Mouse (Mus musculus) right cerebral cortex, postnatal 14 days (tissue): ENCODE results near the gene Gucy2d.

Experiments
- DNase-seq: peaks from one replicate; pipeline ENCODE4 v3.0.0; 2022

The Gucy2d gene

DNA sequence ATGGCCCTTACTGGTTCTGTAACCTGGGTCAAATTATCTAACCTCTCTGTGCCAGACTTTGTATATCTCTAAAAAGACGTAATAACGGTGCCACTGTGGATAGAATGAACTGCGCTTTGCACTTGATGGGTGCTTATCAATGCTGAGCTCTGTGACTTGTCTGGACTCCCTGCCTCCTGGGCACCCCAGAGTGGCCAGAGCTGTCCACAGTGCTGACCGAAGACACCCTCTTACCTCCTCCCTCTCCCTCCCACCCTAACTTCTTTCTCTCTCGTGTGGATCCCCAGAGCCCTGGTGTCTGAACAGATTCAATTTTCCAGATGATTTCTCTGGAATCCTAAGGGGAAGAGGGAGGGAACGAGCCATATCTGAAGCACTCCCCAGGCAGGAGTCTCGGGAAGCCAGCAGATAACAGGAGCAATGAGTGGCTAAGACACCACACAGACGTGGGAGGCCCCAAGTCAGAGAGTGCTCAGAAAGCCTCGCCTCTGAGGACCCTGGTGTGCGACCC is at the start of gene Gucy2d:
TSS of gene Gucy2d (plus strand) at position 461 of the 511 bp plus-strand sequence.
- DNase-seq: no peak

GRCm38 (mm10) chr7:98390486-98390885 is 49.7 kb upstream of the Gucy2d start:
- DNase-seq: no peak

GRCm38 (mm10) chr7:98391351-98391936 is 48.8 kb upstream of the Gucy2d start:
- no peak for DNase-seq

DNA sequence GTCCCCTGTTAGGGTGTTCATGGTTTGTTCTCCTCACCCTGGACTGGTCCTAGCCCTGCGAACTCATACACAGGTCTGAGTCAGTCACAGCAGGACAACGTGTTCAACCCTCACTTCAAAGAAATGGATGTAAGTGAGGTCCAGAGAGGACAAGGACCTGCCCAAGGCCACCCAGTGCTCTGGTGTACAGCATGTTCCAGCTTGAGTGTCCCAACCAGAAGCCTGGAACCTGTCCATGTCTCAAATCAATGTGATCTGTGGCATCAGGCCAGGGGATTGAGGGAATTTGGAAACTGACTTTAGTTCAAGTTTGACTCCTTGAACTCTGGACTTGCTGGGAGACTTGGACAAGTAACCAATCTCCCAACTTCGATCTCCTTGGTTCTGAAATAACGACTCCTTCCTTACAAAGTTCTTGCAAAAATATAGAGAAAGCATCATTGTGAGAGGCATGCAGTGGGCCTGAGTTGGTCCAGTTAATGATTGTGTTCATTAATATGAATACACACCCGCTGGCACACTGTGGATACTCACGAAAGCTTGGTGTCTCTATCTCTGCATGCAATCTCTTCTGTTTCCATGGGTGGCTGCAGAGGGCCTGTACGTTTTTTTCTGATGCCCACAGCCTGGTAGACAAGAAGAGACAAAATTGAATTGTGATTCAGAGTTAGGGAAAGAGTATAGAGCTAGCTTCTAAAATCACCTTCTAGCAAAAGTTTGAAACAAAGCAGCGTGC is 47.6 kb upstream of the Gucy2d start:
- no peak for DNase-seq

GRCm38 (mm10) chr7:98402582-98403574 is 37.3 kb upstream of the Gucy2d start:
- no peak for DNase-seq

GRCm38 (mm10) chr7:98403996-98404395 is 36.2 kb upstream of the Gucy2d start:
- DNase-seq: no peak

- no peak for DNase-seq
These were observed 32.6 kb upstream of the Gucy2d start for GRCm38 (mm10) chr7:98407615-98408014.

- DNase-seq: no peak
These were observed 27.1 kb upstream of the Gucy2d start for GRCm38 (mm10) chr7:98413115-98413514.

DNA sequence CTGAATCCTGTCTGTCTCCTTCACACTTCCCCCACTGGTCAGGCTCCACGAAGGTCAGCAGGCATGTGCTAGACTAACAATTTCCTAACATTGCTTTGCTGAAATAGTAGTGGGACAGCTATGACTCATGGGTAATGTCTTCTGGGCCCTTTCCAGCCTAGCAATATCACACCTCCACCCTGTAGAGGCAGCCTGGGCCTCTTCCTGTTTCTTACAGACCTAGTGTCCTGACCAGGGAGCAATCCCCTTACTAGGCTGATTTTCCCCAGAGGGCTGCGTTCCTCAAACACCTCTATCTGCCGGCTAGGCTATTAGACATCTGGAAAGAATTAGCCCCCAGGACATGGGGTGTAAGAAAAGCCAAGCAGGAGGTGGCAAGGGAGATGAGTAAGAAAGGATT is 24.7 kb upstream of the Gucy2d start:
- no peak for DNase-seq

GRCm38 (mm10) chr7:98416020-98416419 is 24.2 kb upstream of the Gucy2d start:
- DNase-seq: no peak

- DNase-seq: peak; percentile 64
These were observed 22.0 kb upstream of the Gucy2d start for GRCm38 (mm10) chr7:98418031-98418805.

GRCm38 (mm10) chr7:98419366-98419765 is 20.9 kb upstream of the Gucy2d start:
- DNase-seq: no peak

DNA sequence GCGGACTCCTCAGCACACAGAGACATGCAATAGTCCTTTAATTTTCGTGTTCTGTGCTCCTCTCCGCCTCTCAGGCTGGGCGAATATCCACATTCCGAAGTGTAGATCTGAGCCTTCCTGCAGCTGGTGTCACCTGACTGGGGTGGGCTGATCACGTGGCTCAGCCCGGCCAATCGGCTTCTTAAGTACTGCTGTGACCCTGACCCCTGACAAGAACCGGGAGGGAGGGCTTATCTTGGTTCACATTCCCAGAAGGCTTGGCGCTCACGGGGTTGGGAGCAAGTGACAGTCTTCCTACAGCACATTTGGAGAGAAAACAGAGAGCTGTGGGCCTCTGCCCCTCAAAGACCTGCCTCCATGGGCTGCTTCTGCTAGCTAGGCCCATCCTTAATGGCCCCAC is 16.7 kb upstream of the Gucy2d start:
- DNase-seq: no peak

- no peak for DNase-seq
These were observed 15.8 kb upstream of the Gucy2d start for GRCm38 (mm10) chr7:98424396-98424795.

DNA sequence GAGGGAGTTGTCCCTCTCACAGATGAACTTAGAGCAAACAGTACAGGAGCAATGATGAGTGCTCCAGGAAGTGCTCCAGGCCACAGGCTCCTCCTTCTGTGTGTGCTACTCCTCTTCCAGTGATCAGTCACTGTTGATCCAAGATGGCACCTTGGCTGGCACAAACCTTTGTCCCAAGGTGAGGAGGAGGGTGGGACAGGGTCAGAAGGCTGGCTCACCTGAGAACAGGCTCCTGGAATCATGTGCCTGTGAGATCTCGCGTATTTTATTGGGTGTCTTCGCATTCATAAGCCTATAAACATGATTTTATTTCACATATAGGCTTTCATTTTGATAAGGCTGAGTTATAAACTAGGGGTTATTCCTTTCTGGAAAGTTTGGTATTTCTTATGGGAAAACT is 14.7 kb upstream of the Gucy2d start:
- DNase-seq: no peak

- no peak for DNase-seq
These were observed 13.6 kb upstream of the Gucy2d start for GRCm38 (mm10) chr7:98426641-98427040.

DNA sequence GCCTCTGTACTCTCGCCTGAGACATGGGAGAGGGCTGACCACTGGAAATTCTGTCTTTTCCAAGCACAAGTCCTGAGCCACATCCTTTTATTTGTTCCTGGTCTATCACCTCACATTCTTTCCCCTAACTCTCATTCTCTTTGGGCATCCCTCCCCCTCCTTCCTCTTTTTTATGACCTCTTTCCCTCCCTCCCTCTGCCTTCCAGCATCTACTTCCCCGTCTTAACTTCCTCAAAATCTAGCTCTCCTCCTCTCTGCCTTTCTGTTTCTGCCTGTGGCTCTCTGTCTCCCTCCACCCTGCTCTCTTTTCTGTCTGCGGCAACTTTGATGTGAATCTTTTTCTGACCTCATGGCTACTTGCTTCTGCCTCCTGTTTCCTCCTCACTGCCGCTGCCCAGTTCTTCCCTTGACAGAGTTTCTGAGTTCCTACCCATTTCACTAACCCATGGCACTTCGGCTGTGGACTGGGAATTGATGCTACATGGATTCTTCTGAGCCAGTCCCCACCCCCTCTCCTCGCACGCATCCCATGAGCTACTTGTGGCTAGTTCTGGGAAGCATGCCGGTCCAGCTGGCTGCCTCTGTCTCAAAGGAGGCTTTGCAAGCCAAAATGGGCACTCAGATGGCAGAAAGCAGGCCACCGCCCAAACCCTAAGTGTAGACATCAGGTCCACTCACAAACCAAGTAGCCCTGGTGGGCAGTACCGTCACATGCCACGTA is 12.9 kb upstream of the Gucy2d start:
- DNase-seq: no peak

DNA sequence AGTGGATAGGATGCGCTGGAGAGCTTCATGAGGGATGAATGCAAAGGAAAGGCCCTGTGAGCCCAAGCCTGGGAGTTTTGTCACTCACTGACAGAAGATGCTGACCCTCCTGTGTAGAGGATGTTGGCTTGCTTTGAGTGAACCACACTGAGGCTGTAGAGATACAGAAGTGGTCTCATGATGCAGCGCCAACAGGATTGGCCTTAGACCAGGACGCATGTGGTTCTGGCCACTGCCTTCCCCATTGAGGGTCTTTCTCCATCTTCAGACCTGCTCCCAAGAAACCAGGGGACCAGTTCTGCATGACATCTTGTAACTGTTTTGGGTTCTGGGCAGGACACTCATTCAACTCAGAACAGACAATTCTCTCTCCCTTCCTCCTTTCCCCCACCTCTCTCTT is 10.6 kb upstream of the Gucy2d start:
- no peak for DNase-seq

GRCm38 (mm10) chr7:98430785-98431184 is 9.4 kb upstream of the Gucy2d start:
- DNase-seq: peak; percentile 78

GRCm38 (mm10) chr7:98437629-98438028 is 2.6 kb upstream of the Gucy2d start:
- no peak for DNase-seq

DNA sequence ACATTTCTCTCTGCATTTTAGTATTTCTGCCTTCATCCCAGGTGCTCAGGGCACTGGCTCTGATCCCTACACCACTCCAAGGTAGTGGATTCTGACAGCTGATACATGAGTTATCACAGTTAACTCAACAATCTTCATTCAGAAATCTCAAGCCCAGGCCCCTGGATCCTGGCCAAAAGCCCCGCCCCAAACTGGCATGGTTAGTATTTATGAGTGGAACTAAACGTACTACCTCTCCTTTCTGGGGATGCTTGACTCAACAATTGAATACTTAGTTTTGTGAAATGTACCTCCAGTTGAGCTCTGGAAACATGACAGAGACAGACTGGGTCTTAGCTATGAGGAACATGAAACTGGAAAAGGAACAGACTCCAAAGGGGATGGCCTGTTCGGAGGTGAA is 6.7 kb downstream of the Gucy2d start:
- no peak for DNase-seq
